Mouse (Mus musculus): Measurements from ENCODE around the gene Syap1. TPM values are rescaled to one million over a fixed set of nuclear protein-coding genes. Genes with fewer than 3 reads are reported as not detected.
"Not testable (repeated sequence)": the region's sequence is repeated elsewhere in the genome, so short reads cannot be mapped to it uniquely, and the experiment has no call there.

Gene Syap1
- total and polyA plus RNA-seq, 2 experiments: 7.2 to 43.1 TPM

DNA sequence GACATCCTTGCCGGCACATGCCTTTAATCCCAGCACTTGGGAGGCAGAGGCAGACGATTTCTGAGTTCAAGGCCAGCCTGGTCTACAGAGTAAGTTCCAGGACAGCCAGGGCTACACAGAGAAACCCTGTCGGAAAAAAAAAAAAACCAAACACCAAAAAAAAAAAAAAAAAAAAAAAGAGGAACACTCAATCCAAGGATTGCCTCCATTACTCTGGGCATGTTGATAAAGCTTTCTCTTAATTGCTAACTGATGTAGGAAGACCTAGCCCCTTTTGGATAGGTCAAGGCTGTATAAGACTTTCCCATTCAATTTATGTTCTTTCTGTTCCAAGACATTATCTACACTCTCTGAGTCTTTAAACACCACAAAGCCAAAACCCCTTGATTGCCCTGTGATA lies 42.7 kb downstream of the Syap1 start:
- H3K36me3 ChIP-seq (ENCODE audit: control insufficient read depth, insufficient read depth, low read length): no peaks in the 10 kb centered on the region

DNA sequence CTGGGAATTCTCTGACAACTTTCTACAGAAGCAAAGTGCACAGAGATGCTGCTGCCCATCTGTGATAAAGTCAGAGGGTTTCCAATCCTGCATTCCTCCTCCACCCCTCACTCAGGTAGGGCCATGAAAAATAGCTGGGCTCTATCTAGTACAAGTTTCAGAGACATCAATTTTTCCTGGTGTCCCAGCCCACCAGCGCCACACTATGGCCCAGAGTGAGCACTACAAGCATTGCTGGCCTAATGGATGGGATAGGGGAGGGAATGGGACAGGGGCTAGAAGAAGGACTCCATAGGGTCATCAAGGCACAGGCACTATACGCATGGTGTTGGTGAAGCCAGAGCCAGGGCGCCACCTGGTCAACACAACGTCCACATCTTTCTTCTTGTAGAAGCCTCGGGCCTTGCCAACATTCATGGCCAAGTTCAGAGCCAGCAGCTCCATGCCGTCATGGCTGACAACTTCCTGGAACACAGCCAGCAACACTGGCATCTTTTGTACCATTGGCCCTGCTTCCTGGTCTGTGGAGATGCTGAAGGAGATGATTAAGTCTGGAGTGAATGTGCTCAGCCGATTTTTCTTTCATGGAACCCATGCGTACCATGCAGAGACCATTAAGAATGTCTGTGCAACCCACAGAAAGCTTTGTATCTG lies 43.7 kb downstream of the Syap1 start:
- Histone ChIP-seq H3K4me3 (ENCODE audit: insufficient read depth, low read depth, low read length) (no peak overlapping the region), H3K36me3 (ENCODE audit: control insufficient read depth, insufficient read depth, low read length) (no peaks in the 10 kb centered on the region), H3K79me2 (ENCODE audit: control insufficient read depth, insufficient read depth, low read length) (no peaks in the 10 kb centered on the region), H3K27ac (replicated peaks; ENCODE audit: insufficient read depth, low read depth, low read length) (no peak overlapping the region), H3K4me1 (ENCODE audit: control insufficient read depth, insufficient read depth, low read length) (no peaks in the 10 kb centered on the region), H3K27me3 (ENCODE audit: control insufficient read depth, insufficient read depth, low read length) (no peaks in the 10 kb centered on the region), H3K9ac (ENCODE audit: low read depth, low read length) (no peak overlapping the region)
- DNase-seq (ENCODE audit: extremely low read depth, low read depth, low spot score): no peak
- WGBS: 75% methylated on average over 8 of the region's 8 CpGs
- TF ChIP-seq POLR2A (IDR thresholded peaks at IDR 0.05; ENCODE audit: extremely low read depth, insufficient read depth, low read length) (no peak), CTCF (IDR thresholded peaks at IDR 0.05; ENCODE audit: low read depth, low read length) (peak; percentile 66)

More for the DNA sequence above, 42.7 kb downstream of the Syap1 start:
- H3K4me3 ChIP-seq (ENCODE audit: insufficient read depth, low read depth, low read length): no peak overlapping the region
- WGBS: 83% methylated on average over 3 of the region's 3 CpGs
- H3K27ac ChIP-seq (replicated peaks; ENCODE audit: insufficient read depth, low read depth, low read length): no peak overlapping the region
- no peak for DNase-seq (ENCODE audit: extremely low read depth, low read depth, low spot score)
- H3K27me3 ChIP-seq (ENCODE audit: control insufficient read depth, insufficient read depth, low read length): no peaks in the 10 kb centered on the region
- H3K4me1 ChIP-seq (ENCODE audit: control insufficient read depth, insufficient read depth, low read length): no peaks in the 10 kb centered on the region
- TF ChIP-seq CTCF (IDR thresholded peaks at IDR 0.05; ENCODE audit: low read depth, low read length): no peak
- TF ChIP-seq POLR2A (IDR thresholded peaks at IDR 0.05; ENCODE audit: extremely low read depth, insufficient read depth, low read length): no peak
- H3K79me2 ChIP-seq (ENCODE audit: control insufficient read depth, insufficient read depth, low read length): no peaks in the 10 kb centered on the region
- H3K9ac ChIP-seq (ENCODE audit: low read depth, low read length): no peak overlapping the region

DNA sequence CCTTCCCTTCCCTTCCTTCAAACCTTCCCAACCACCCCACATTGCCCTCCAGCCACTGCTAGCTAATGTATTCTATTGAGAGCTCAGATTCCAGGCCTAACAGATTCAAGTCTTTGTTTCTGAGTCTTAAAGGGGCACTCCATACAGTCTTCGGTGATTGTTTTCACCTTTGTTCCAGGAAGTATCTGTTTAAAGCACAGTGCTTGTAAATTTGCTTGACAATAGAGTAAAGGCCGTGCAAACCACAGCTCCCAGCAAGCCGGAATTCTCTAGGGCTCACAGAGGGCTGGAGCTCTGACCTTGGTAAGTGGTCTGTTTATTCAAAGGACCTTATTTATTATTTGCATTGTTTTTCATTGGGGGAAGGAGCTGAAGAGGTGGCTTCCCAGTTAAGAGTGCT lies 56.1 kb downstream of the Syap1 start:
- no peaks in the 10 kb centered on the region for H3K36me3 ChIP-seq (ENCODE audit: control insufficient read depth, insufficient read depth, low read length)

DNA sequence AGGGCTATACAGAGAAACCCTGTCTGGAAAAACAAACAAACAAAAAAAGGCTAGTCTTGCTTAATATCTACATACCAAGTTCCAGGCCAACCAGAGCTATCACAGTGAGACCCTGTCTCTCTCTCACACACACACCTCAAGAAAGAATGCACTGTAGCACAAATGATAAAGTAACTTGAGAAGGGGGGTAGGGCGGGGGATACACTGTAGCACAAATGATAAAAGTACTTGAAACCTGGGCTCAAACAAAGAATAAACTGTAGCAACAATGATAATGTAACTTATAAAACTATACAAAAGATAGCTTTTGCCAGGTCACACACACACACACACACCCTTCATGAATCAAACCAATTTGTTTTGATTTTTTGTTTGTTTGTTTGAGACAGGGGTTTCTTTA lies 56.7 kb downstream of the Syap1 start:
- no peak for TF ChIP-seq POLR2A (IDR thresholded peaks at IDR 0.05; ENCODE audit: extremely low read depth, insufficient read depth, low read length)
- no peak for TF ChIP-seq CTCF (IDR thresholded peaks at IDR 0.05; ENCODE audit: low read depth, low read length)
- Histone ChIP-seq H3K27ac (replicated peaks; ENCODE audit: insufficient read depth, low read depth, low read length) (no peak overlapping the region), H3K27me3 (ENCODE audit: control insufficient read depth, insufficient read depth, low read length) (no peaks in the 10 kb centered on the region), H3K79me2 (ENCODE audit: control insufficient read depth, insufficient read depth, low read length) (peaks cover 5% of the 10 kb centered on the region; the same call in 1 of the 2 replicates), H3K4me1 (ENCODE audit: control insufficient read depth, insufficient read depth, low read length) (peaks cover 2% of the 10 kb centered on the region; the same call in 1 of the 2 replicates), H3K4me3 (ENCODE audit: insufficient read depth, low read depth, low read length) (no peak overlapping the region), H3K9ac (ENCODE audit: low read depth, low read length) (no peak overlapping the region), H3K36me3 (ENCODE audit: control insufficient read depth, insufficient read depth, low read length) (no peaks in the 10 kb centered on the region; the same call in 1 of the 2 replicates)
- WGBS: 100% methylated on average over 1 of the region's 1 CpGs
- peak; percentile 23 for DNase-seq (ENCODE audit: extremely low read depth, low read depth, low spot score)

More for the DNA sequence above, 56.1 kb downstream of the Syap1 start:
- H3K4me1 ChIP-seq (ENCODE audit: control insufficient read depth, insufficient read depth, low read length): peaks cover 2% of the 10 kb centered on the region; the same call in 1 of the 2 replicates
- peaks cover 5% of the 10 kb centered on the region; the same call in 1 of the 2 replicates for H3K79me2 ChIP-seq (ENCODE audit: control insufficient read depth, insufficient read depth, low read length)
- H3K27me3 ChIP-seq (ENCODE audit: control insufficient read depth, insufficient read depth, low read length): no peaks in the 10 kb centered on the region
- H3K9ac ChIP-seq (ENCODE audit: low read depth, low read length): no peak overlapping the region
- no peak overlapping the region for H3K27ac ChIP-seq (replicated peaks; ENCODE audit: insufficient read depth, low read depth, low read length)
- TF ChIP-seq POLR2A (IDR thresholded peaks at IDR 0.05; ENCODE audit: extremely low read depth, insufficient read depth, low read length): no peak
- TF ChIP-seq CTCF (IDR thresholded peaks at IDR 0.05; ENCODE audit: low read depth, low read length): no peak
- DNase-seq (ENCODE audit: extremely low read depth, low read depth, low spot score): no peak
- 83% methylated on average over 3 of the region's 3 CpGs for WGBS
- H3K4me3 ChIP-seq (ENCODE audit: insufficient read depth, low read depth, low read length): no peak overlapping the region

DNA sequence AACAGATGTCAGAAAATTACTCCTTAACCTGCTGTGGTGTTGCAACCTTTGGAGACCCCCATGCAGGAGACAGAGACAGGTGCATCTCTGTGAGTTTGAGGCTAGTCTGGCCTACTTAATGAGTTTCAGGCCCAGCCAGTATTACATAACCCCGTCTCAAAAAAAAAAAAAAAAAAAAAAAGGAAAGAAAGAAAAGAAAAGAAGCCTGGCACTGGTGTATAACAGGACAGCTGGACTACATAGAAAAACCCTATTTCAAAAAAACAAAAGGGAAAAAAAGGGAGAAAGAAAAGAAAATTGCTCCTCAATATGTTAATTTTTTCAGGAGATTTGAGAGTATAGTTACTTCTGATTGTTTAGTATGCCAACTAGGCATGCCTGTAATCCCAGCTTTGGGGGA lies 57.2 kb downstream of the Syap1 start:
- no peaks in the 10 kb centered on the region for H3K27me3 ChIP-seq (ENCODE audit: control insufficient read depth, insufficient read depth, low read length)
- no peak overlapping the region for H3K27ac ChIP-seq (replicated peaks; ENCODE audit: insufficient read depth, low read depth, low read length)
- 9% methylated on average over 1 of the region's 1 CpGs for WGBS
- H3K4me1 ChIP-seq (ENCODE audit: control insufficient read depth, insufficient read depth, low read length): peaks cover 2% of the 10 kb centered on the region; the same call in 1 of the 2 replicates
- no peak for TF ChIP-seq POLR2A (IDR thresholded peaks at IDR 0.05; ENCODE audit: extremely low read depth, insufficient read depth, low read length)
- no peaks in the 10 kb centered on the region; the same call in 1 of the 2 replicates for H3K36me3 ChIP-seq (ENCODE audit: control insufficient read depth, insufficient read depth, low read length)
- H3K79me2 ChIP-seq (ENCODE audit: control insufficient read depth, insufficient read depth, low read length): peaks cover 5% of the 10 kb centered on the region; the same call in 1 of the 2 replicates
- no peak for DNase-seq (ENCODE audit: extremely low read depth, low read depth, low spot score)
- H3K4me3 ChIP-seq (ENCODE audit: insufficient read depth, low read depth, low read length): no peak overlapping the region
- no peak overlapping the region for H3K9ac ChIP-seq (ENCODE audit: low read depth, low read length)

DNA sequence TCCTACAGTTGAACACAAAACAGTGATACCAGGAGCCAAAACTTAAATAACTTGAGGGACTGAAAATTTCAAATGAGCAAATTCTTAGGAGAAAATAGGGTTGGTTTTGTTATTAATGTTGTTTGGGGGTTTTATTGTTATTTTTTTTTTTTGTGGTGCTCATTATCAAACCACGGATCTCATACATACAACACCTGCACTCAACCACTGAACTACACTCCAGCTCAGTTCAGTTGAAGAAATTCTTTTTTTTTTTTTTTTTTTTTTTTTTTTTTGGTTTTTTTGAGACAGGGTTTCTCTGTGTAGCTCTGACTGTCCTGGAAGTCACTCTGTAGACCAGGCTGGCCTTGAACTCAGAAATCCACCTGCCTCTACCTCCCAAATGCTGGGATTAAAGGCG lies 57.9 kb downstream of the Syap1 start:
- not testable (repeated sequence) for H3K36me3 ChIP-seq (ENCODE audit: control insufficient read depth, insufficient read depth, low read length); H3K79me2 ChIP-seq (ENCODE audit: control insufficient read depth, insufficient read depth, low read length); H3K4me1 ChIP-seq (ENCODE audit: control insufficient read depth, insufficient read depth, low read length); H3K4me3 ChIP-seq (ENCODE audit: insufficient read depth, low read depth, low read length); DNase-seq (ENCODE audit: extremely low read depth, low read depth, low spot score); H3K9ac ChIP-seq (ENCODE audit: low read depth, low read length); H3K27me3 ChIP-seq (ENCODE audit: control insufficient read depth, insufficient read depth, low read length); H3K27ac ChIP-seq (replicated peaks; ENCODE audit: insufficient read depth, low read depth, low read length)
- 66% methylated on average over 2 of the region's 2 CpGs for WGBS
